In genomic region chr15:99369391-99370171, GRCm38 (mm10) we compare ENCODE assay signal across 9 mouse cellular contexts. TPM values are rescaled to one million over a fixed set of nuclear protein-coding genes. Genes with fewer than 3 reads are reported as not detected.
DNase-seq lines count a peak whose midpoint lies in the region; ATAC-seq and TF ChIP-seq lines count a peak whose summit lies in the region.
"Had no signal": no experiment of that assay in that cellular context is flagged by ENCODE, and none has a peak within 500 bp of the region (broad histone marks: within the 10 kb centered on the region; RNA-seq: fewer than 3 reads in every experiment).

No protein-coding gene starts in this region.

- no peaks in the 10 kb centered on the region for H3K27me3 ChIP-seq in cerebellum, adult 2 months (ENCODE audit: control insufficient read depth, insufficient read depth, low read length)
- H3K27me3 ChIP-seq in ES-Bruce4 (ENCODE audit: control insufficient read depth, insufficient read depth, low read length, poor library complexity, severe bottlenecking) = no peaks in the 10 kb centered on the region; the same call in 1 of the 2 replicates
- H3K27me3 ChIP-seq in forebrain, embryonic 13.5 days = peaks cover 7% of the 10 kb centered on the region; the same call in 1 of the 2 replicates
- no peaks in the 10 kb centered on the region for H3K27me3 ChIP-seq in hindbrain, postnatal 0 days (ENCODE audit: insufficient read depth, low read length)
- H3K27me3 ChIP-seq in lung, embryonic 15.5 days = no peaks in the 10 kb centered on the region

- peak overlapping the region; percentile 63 for H3K4me3 ChIP-seq in cerebellum, adult 2 months (replicated peaks; ENCODE audit: insufficient read depth, low read depth, low read length)
- peak overlapping the region; percentile 95 for H3K4me3 ChIP-seq in ES-Bruce4 (ENCODE audit: low read depth, low read length)
- H3K4me3 ChIP-seq in forebrain, embryonic 13.5 days = peak overlapping the region; percentile 79
- H3K4me3 ChIP-seq in hindbrain, postnatal 0 days (ENCODE audit: low read length) = peak overlapping the region; percentile 88
- peak overlapping the region; percentile 74 for H3K4me3 ChIP-seq in lung, embryonic 15.5 days

- TF ChIP-seq EP300 in ES-Bruce4 (IDR thresholded peaks at IDR 0.05; ENCODE audit: insufficient read depth, low read depth, low read length) = no peak

- TF ChIP-seq CTCF in cerebellum, adult 2 months (IDR thresholded peaks at IDR 0.05; ENCODE audit: borderline replicate concordance, insufficient read depth, low read depth, low read length) = no peak
- no peak for TF ChIP-seq CTCF in ES-Bruce4 (IDR thresholded peaks at IDR 0.05; ENCODE audit: low read depth, low read length)
- no peak for TF ChIP-seq CTCF in hindbrain, postnatal 0 days (IDR thresholded peaks at IDR 0.05; ENCODE audit: low read depth)

- no peak; the same call in 1 of the 2 replicates for ATAC-seq in forebrain, embryonic 13.5 days
- ATAC-seq in hindbrain, postnatal 0 days = no peak
- peak; percentile 60 for ATAC-seq in lung, embryonic 15.5 days (ENCODE audit: borderline replicate concordance, extremely low read depth, low FRiP score, low TSS enrichment)

- no peak overlapping the region for H3K27ac ChIP-seq in cerebellum, adult 2 months (ENCODE audit: insufficient read depth, low read length)
- no peak overlapping the region for H3K27ac ChIP-seq in ES-Bruce4 (ENCODE audit: insufficient read depth, low read length)
- H3K27ac ChIP-seq in forebrain, embryonic 13.5 days = peak overlapping the region; percentile 72
- peak overlapping the region; percentile 87 for H3K27ac ChIP-seq in hindbrain, postnatal 0 days
- H3K27ac ChIP-seq in lung, embryonic 15.5 days = peak overlapping the region; percentile 86

- H3K4me1 ChIP-seq in cerebellum, adult 2 months (ENCODE audit: control insufficient read depth, insufficient read depth, low read length) = no peaks in the 10 kb centered on the region
- H3K4me1 ChIP-seq in ES-Bruce4 (ENCODE audit: control insufficient read depth, insufficient read depth, low read length) = peaks cover 2% of the 10 kb centered on the region
- H3K4me1 ChIP-seq in forebrain, embryonic 13.5 days = peaks cover 14% of the 10 kb centered on the region
- 0 out of 2 replicates have a peak, but pooled peaks cover 11% of the 10 kb centered on the region for H3K4me1 ChIP-seq in hindbrain, postnatal 0 days (ENCODE audit: insufficient read depth, low read length)
- H3K4me1 ChIP-seq in lung, embryonic 15.5 days = peaks cover 23% of the 10 kb centered on the region

- no peaks in the 10 kb centered on the region for H3K36me3 ChIP-seq in ES-Bruce4 (ENCODE audit: control insufficient read depth, insufficient read depth, low read length, poor library complexity, severe bottlenecking)
- H3K36me3 ChIP-seq in forebrain, embryonic 13.5 days (ENCODE audit: poor library complexity, severe bottlenecking) = no peaks in the 10 kb centered on the region
- no peaks in the 10 kb centered on the region for H3K36me3 ChIP-seq in hindbrain, postnatal 0 days (ENCODE audit: insufficient read depth, low read length)
- H3K36me3 ChIP-seq in lung, embryonic 15.5 days = no peaks in the 10 kb centered on the region
- H3K36me3 ChIP-seq: G1E had no signal

- peak in 1 of 2 experiments; percentile 22 for DNase-seq in cerebellum, adult 2 months
- DNase-seq in cerebellum, adult 11-12 months = no peak
- no peak for DNase-seq in hindbrain, postnatal 0 days (ENCODE audit: low spot score)
- DNase-seq in testis, postnatal 10 days (ENCODE audit: low spot score) = peak; percentile 61
- no peak for DNase-seq in frontal cortex, adult 2 months (ENCODE audit: extremely low spot score in 1 of 2, low spot score in 1 of 2)

- H3K4me2 ChIP-seq in forebrain, embryonic 13.5 days = peak overlapping the region; percentile 73
- H3K4me2 ChIP-seq in hindbrain, postnatal 0 days (ENCODE audit: low read depth, low read length) = peak overlapping the region; percentile 82
- peak overlapping the region; percentile 62 for H3K4me2 ChIP-seq in lung, embryonic 15.5 days

- H3K9ac ChIP-seq in ES-Bruce4 (ENCODE audit: low read depth, poor library complexity, severe bottlenecking) = peak overlapping the region; percentile 93
- H3K9ac ChIP-seq in forebrain, embryonic 13.5 days = peak overlapping the region; percentile 87
- H3K9ac ChIP-seq in hindbrain, postnatal 0 days (replicated peaks; ENCODE audit: low read length) = peak overlapping the region; percentile 89
- peak overlapping the region; percentile 86 for H3K9ac ChIP-seq in lung, embryonic 15.5 days

- 3% methylated on average over 39 of the region's 39 CpGs for WGBS in cerebellum, adult 2 months
- 2% methylated on average over 31 of the region's 39 CpGs for WGBS in forebrain, embryonic 13.5 days
- WGBS in hindbrain, postnatal 0 days = 3% methylated on average over 35 of the region's 39 CpGs
- 1% methylated on average over 37 of the region's 39 CpGs for WGBS in lung, embryonic 15.5 days

- H3K9me3 ChIP-seq in ES-Bruce4 (replicated peaks; ENCODE audit: control insufficient read depth, insufficient read depth, low read length, poor library complexity, severe bottlenecking) = no peaks in the 10 kb centered on the region
- H3K9me3 ChIP-seq in forebrain, embryonic 13.5 days (replicated peaks) = no peaks in the 10 kb centered on the region
- H3K9me3 ChIP-seq in hindbrain, postnatal 0 days (ENCODE audit: low read length) = no peaks in the 10 kb centered on the region
- H3K9me3 ChIP-seq in lung, embryonic 15.5 days = no peaks in the 10 kb centered on the region
- H3K9me3 ChIP-seq: G1E had no signal

- TF ChIP-seq POLR2A in cerebellum, adult 2 months (IDR thresholded peaks at IDR 0.05; ENCODE audit: borderline replicate concordance, insufficient read depth, low read length) = no peak
- no peak for TF ChIP-seq POLR2A in ES-Bruce4 (IDR thresholded peaks at IDR 0.05; ENCODE audit: insufficient read depth, low read length)

RNA-seq across cellular contexts. Expression of gene Fmnl3, which starts 0.7 kb away (rescaled TPM):
- 10.0 and 10.7 TPM in 2 replicates for polyA plus RNA-seq in cerebellum, adult 2 months (2012; rRNA removed)
- polyA plus RNA-seq in ES-Bruce4 (2011; ENCODE audit: insufficient read depth, insufficient read length, low read depth, missing spikeins) = 10.1 and 10.2 TPM in 2 replicates
- 8.1 and 8.2 TPM in 2 replicates for polyA plus RNA-seq in forebrain, embryonic 13.5 days (2015; fragmentation: Nextera tagmentation; extraction: Ambion mirVana)
- 11.9 and 15.2 TPM in 2 replicates for total RNA-seq in hindbrain, postnatal 0 days (2014; rRNA removed)
- 8.0 and 8.2 TPM in 2 replicates for polyA plus RNA-seq in hindbrain, postnatal 0 days (2015; fragmentation: Nextera tagmentation; extraction: Ambion mirVana)
- polyA plus RNA-seq in lung, embryonic 15.5 days (2015; fragmentation: Nextera tagmentation; extraction: Ambion mirVana) = 34.5 and 34.9 TPM in 2 replicates
- polyA plus RNA-seq in frontal cortex, adult 2 months (2012; rRNA removed) = 18.5 and 19.9 TPM in 2 replicates

RNA-seq across cellular contexts. Expression of gene Tmbim6, which starts 23.1 kb away (rescaled TPM):
- polyA plus RNA-seq in cerebellum, adult 2 months (2012; rRNA removed) = 401 and 418 TPM in 2 replicates
- 429 and 499 TPM in 2 replicates for polyA plus RNA-seq in ES-Bruce4 (2011; ENCODE audit: insufficient read depth, insufficient read length, low read depth, missing spikeins)
- 227 and 249 TPM in 2 replicates for polyA plus RNA-seq in forebrain, embryonic 13.5 days (2015; fragmentation: Nextera tagmentation; extraction: Ambion mirVana)
- total RNA-seq in hindbrain, postnatal 0 days (2014; rRNA removed) = 323 and 346 TPM in 2 replicates
- polyA plus RNA-seq in hindbrain, postnatal 0 days (2015; fragmentation: Nextera tagmentation; extraction: Ambion mirVana) = 355 and 374 TPM in 2 replicates
- polyA plus RNA-seq in lung, embryonic 15.5 days (2015; fragmentation: Nextera tagmentation; extraction: Ambion mirVana) = 382 and 427 TPM in 2 replicates
- 365 and 368 TPM in 2 replicates for polyA plus RNA-seq in frontal cortex, adult 2 months (2012; rRNA removed)

Comparison
In these comparisons a context has a peak if more than half of its experiments do, and no peak if none do; other contexts are left out.
1. H3K27ac ChIP-seq: peak in forebrain, embryonic 13.5 days (single experiment), hindbrain, postnatal 0 days (single experiment) and lung, embryonic 15.5 days (single experiment); none in cerebellum, adult 2 months (single experiment) and ES-Bruce4 (single experiment).
2. Peak in every context shown above with its lines, with median percentiles within 50 percentile points of each other: H3K4me3 ChIP-seq, H3K9ac ChIP-seq and H3K4me2 ChIP-seq.